Mouse (Mus musculus) brain, embryonic 14.5 days (tissue): ENCODE measurements around the gene Cyp4f15.

Source experiments
- CTCF ChIP-seq: fragments of 200-500 bp; IDR thresholded peaks from 2 replicates; pipeline ENCODE4 v1.5.1; 2012; ENCODE audit warnings: inconsistent platforms, mild to moderate bottlenecking, moderate library complexity, borderline replicate concordance; ENCODE audit not compliant: insufficient read depth, insufficient read length; ENCODE audit errors: extremely low read depth
- POLR2A ChIP-seq: fragments of 200-500 bp; IDR thresholded peaks from 2 replicates; pipeline ENCODE4 v1.6.1; 2012; ENCODE audit warnings: mild to moderate bottlenecking, inconsistent platforms, borderline replicate concordance; ENCODE audit not compliant: poor library complexity, insufficient read depth, insufficient read length, severe bottlenecking; ENCODE audit errors: extremely low read depth

DNA sequence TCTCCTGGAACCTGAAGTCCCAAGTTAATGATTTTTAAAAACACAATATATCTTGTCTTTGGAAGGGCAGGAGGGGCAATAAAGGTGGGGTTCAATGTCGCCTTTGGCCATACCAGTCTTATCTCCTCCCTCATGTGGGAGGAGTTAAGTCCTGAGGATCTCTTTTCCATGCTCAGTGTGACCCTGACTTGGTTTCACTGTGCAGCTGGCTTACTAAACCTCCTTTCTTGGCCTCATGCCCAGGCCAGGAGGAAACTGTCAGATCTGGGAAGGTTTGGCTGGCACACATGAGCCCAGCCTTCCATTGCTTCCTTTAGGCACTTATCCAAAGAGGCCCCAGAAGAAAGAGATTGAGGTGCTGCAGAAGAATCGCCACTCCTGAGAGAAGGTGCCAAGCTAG, 26.7 kb upstream of the Cyp4f15 start, which contains the start of gene Cyp4f40:
- TF ChIP-seq CTCF (no peak), POLR2A (no peak)
